Mouse (Mus musculus): Measurements from ENCODE around the gene Isca1.
"Not testable (repeated sequence)": the region's sequence is repeated elsewhere in the genome, so short reads cannot be mapped to it uniquely, and the experiment has no call there.

The Isca1 gene

DNA sequence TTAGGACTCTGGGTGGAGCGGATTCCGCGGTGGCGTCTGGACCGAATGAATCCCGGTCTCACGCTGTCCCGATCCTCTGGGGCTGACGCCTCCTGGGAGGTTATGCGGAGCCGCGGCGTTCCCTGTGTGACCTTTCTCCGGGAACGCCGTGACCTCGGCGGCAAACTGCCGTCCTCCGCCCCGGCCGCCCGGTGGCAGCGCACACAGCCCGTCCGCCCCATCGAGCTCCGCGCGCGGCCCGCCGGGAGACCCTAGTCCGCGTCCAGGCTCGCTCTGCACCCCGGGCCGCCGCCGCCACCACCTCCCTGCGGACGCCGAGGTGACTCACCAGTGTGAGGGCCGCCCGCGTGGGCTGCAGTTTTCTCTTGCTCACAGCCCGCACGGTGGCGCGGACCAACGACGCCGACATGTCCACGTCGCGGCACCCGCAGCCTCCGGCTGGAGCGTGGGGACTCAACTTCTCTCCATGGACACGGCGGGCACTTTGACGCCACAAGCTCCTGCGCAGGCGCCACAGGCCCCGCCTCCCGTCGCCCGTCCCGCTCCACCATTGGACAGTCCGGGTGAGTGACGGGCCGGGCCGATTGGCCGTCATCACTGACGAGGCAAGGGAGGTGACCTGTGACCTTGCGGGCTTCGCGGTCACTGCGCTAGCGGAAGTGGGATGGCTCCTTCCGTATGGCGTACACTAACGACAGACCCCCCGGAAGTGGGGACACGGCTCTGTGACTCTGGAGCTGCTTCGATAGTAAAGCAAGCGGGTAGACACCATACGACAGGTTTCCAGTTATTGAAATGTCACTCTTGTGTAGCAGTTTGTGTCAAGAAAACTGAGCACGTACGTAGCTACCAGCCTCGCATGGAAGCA, at the start of gene Isca1:
Gene Isca1 (minus strand): TSS at position 515 of the 868 bp plus-strand sequence.
- DNase-seq (ENCODE audit: low spot score): peak; percentile 99

DNA sequence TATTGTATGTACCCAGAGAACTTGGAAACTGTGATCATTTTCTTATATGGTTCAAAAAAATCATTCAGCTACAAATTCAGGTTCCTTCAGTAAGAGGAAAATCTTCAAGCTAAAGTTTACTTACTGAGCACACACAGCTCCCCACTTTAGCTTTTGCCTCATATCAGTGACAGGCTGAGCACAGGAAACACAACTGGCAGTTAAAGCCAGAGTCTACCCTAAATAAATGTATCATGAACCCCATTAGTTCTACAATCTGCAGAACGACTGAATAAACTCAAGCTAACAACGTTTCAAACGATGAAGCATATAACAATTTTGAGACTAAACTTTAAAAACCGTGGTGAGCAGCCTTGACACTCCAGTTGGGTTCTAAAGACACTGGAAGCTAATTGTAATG, 47.7 kb upstream of the Isca1 start:
- DNase-seq (ENCODE audit: low spot score): no peak

DNA sequence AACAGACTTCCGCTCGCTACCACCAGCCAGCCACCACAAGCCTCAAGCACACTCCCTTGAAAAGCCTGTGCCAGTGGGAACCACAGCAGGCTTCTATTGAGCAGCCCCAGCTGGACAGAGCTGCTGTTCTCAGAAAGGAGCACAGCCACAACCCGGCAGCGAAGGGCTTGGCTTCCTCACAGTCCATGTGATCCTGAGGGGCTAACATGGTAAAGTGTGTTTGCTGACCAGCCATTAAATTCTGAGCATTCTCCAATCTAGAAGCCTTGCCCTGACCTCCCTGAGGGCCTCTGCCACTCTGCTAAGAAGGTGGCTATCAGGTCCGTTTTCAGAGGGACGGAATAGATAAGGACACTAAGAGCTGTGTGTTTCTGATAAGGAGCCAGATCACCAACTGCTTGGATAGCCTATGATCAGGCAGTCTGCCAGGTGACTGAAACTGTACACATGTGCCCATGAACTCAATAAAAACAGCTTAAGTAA, 44.5 kb upstream of the Isca1 start:
- DNase-seq (ENCODE audit: low spot score): peak; percentile 6

DNA sequence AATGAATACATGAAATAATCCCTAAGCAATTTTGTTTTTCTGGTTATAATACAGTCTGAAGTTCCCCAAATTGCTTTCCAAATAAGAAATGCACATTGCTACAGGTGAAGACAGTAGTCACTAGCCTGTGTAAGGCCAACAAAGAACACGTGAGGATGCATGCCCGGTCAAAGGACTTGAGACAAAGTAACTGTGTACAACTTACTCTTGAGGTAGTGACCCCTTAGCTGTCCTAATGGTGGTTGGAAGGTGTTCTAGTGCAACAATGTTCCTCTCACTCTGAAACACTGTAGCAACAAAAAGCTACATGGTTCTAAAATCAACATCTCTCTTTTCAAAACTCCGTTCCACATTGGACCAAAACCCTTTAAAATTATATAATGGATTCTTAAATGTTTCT, 42.0 kb upstream of the Isca1 start:
- no peak for DNase-seq (ENCODE audit: low spot score)

DNA sequence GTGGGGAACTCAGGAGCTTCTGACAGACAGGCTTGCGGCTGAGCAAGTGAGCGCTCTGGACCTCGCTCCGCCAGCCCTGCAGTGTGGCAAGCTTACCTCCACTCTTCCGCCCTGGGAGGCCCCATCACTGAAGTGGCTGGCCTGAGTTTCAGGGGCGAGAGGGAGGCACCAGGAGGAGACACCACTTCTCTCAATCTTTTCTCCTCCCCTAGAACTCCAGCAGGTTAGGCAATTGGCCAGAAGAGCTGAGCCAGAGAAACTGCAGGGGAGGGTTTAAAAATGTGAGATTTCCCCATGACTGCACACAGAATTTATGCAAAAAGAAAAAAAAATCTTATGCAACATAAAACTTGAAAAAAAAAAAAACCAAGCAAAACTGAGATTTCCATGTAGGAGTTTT, 31.4 kb upstream of the Isca1 start:
- DNase-seq (ENCODE audit: low spot score): no peak

DNA sequence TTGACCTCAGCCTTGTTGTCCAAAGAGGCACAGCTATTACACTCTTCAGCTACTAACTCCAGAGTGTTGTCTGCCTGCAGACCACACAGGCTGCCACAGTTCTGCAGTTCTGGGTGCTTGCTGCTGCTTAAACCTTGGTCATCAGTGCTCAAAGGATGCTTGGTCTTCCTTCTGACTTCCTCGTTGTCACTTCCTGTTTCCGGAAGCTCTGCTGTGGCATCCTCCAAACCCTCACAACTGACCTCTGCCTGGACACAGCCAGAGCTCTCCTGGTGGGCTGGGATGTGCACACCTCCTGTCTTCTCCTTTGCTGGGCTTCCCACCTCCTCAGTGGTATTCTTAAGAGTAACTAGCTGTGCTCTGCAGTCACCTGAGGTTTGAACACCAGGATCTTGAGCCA, 30.5 kb upstream of the Isca1 start:
- no peak for DNase-seq (ENCODE audit: low spot score)

DNA sequence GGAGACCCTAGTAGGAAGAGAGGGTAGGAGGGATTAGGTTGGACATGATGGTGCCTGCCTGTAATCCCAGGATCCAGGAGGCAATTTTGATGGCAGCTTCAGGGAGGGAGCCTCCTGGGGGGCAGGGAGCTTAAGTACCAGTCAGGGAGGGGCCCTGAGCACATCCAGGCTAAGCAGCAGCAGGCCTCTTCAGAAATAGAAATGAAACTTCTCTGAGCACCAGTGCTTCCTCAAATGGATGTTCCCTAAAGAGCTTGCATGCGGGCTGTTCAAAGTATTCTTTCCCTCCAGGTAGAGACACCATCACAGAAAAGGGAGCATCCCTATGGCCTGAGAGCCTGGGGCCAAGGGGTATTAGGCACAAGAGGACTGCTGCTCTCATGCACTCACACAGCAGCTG, 28.7 kb upstream of the Isca1 start:
- no peak for DNase-seq (ENCODE audit: low spot score)

DNA sequence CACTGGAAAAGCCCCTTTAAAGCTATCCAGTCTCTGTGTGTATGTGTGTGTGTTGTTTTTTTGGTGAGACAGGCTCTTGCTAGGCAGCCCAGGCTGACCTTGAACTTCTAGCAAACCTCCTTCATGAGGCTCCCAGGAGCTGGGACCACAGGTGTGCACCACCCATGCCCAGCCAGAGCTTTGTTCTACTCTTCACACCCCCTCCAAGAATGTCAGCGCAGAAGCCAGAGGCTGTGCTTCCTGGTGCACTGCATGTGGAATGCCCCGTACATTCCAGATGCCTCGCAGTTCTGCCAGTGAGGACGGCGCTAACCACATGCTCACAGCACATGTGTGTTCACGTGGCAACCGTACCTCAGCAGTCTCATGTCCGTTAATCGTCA, 26.8 kb upstream of the Isca1 start:
- no peak for DNase-seq (ENCODE audit: low spot score)

DNA sequence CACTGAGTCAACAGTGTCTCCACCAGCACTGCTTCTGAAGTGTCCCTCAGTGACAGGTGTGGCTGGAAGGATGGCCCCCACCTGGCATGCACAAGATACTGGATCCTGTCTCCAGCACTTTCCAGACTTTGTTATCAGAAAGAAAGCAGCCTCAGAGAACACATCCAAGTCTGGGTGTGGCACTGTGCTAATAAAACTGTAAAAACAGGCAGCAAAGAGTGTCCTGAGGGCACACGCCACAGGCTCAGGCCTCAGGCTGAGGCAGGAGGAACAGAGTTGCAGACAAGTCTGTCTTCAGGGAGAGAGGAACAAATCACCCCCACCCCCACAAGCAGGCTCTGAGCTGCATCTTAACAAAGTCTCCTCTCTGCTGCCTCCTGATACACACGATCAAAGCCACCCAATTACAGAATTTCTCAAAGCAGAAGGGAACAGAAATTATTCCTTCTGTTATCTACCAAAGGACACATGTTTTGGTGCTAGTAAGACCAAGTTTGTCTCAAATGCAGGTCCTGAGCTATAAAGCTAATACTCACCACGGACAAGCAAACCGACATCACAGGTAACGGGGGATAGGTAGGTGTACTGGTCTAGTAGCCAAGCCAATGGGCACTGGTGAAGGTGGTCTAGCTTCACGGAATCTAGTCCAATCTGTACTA, 26.3 kb upstream of the Isca1 start:
- no peak for DNase-seq (ENCODE audit: low spot score)

DNA sequence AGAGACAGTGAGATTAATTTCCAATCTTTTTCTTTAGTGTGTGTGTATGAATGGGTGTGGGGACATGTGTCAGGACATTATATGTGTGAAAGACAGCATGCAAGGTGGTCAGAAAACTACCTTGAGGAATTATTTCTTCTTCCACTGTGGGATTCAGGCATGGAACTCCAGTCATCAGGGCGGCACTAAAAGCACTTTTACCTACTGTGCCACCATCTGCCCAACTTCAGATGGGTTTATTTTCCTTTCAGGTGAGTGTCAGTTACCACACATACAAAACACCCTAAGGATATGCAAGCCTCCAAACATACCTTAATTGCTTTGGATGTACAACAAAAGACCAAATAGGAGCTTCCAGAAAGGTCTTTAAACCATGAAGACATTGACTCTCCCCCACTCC, 25.2 kb upstream of the Isca1 start:
- no peak for DNase-seq (ENCODE audit: low spot score)

DNA sequence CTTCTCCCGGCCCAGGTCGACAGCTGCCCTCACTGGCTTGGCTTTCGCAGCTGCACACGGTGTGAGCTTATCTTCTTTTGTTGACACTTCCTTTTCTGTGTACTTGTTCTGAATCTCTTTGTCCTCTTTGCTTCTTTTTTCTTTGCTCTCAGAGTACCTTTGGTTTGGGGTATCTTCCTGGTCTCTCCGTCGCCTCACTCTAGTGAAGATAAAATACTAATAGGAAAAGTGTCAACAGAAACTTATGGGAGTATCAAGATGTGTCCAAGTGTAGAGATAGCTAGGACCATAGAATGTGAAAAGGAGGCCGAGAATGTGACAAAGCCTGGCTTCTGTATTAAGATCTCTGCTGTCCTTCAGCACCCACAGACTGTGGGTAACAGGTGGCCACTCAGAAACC, 12.5 kb upstream of the Isca1 start, which contains the start of gene Gm49354:
Gene Gm49354 (minus strand): TSS at position 101 of the 400 bp plus-strand sequence.
- no peak for DNase-seq (ENCODE audit: low spot score)

DNA sequence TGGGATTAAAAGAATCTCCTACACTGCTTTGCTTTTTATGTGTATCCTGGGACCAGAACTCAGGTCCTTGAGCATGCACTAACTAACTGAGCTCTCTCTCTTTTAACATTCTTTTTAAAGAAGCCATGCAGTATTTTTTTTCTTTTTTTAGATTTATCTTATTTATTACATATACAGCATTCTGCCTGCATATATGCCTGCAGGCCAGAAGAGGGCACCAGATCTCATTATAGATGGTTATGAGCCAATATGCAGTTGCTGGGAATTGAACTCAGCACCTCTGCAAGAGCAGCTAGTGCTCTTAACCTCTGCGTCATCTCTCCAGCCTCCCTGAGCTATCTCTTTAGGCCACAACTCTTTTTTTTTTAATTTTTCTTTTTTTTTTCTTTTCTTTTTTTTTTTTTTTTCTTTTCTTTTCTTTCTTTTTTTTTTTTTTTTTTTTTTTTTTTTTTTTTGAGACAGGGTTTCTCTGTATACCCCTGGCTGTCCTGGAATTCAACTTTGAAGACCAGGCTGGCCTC, 10.2 kb upstream of the Isca1 start:
- DNase-seq (ENCODE audit: low spot score): not testable (repeated sequence)

DNA sequence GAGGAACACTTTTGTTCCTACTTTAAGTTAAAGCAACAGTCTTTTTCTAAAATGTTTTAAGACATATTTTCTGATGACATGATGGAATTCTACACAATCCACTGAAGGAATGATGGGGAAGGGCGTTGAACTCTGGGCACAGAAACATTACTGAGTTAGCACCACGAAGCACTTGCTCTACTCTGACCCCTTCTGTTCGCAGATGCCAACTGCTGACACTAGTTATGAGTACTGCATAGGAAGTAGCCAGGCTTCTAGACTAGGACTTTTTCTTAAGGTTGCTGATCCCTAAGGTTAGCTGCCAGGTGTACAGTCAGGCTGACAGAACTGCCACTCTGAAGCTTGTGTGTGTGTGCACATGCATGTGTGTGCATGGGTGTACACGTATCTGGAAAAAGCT, 9.6 kb upstream of the Isca1 start:
- no peak for DNase-seq (ENCODE audit: low spot score)

DNA sequence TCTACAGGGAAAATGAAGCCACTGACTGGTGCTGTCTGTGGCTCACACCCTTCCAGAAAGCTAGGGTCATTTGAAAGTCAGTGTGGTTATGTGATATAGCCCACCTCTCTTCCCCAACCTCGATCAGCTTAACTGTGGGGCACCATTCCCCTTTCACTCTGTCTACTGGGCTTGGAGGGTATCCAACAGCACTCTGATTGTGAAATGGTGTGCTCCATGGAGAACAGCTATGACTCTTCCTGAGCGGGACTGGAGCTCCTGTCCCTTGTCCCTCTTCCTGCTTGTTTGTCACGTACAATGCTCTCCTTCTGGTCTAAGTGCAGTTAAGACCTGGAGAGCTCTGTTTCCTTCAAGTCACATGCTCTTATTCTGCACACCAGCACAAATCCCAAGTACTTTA, 5.6 kb upstream of the Isca1 start:
- DNase-seq (ENCODE audit: low spot score): no peak

DNA sequence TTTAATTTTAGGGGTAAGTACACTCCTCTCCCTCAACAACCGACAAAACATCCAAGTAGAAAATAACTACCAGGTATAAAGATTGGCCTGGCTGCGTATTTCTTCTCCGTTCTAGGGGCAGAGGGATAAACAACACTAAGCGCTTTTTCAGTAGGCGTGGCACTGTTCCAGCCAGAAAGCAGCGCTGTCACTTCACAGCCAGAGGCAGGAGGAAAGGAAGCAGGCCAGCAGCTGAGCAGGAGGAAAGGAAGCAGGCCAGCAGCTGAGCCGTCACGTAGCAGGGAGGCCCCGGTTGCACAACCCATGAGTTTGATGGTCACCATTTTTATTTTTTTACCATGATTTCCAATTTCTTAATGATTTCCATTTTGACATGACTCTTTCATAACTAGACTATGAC, 1.6 kb upstream of the Isca1 start:
- no peak for DNase-seq (ENCODE audit: low spot score)

DNA sequence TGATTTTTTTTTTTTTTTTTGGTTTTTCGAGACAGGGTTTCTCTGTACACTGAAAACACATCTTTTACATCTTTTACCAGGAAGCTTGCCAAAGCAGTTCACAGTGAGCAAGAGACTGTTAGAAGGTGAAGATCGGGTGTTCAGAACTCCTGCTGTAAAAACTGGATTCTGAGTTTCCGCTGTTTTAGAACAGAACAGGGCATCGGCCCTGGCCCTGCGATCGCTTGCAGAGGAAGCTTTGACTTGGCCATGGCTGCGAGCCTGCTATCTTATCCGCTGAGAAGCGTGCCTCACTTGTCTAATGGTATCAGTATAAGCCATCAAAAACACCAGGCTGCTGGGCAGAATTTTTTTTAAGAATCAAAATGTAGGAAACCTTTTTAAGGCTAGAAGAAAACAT, 1.2 kb upstream of the Isca1 start:
- no peak for DNase-seq (ENCODE audit: low spot score)

DNA sequence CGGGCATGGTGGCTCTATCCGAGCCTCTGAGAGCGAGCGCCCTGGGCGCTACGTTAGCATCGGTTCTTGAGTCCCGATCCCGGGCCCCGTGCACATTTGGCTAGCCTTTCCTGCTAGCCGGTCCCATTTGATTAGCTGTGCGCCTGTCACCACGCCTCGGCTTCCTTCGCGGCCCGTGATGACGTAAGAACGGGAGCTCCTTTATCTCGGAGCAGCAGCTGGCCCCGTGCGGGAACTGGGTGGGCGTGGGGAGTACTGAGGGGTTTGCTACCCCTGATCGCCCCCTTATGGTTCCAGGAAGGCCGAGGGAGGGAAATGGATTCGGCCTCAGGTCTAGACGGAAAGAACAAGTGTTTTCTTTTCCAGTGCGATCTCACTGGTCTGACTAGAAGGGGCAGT, 553 bp upstream of the Isca1 start:
- peak; percentile 93 for DNase-seq (ENCODE audit: low spot score)

DNA sequence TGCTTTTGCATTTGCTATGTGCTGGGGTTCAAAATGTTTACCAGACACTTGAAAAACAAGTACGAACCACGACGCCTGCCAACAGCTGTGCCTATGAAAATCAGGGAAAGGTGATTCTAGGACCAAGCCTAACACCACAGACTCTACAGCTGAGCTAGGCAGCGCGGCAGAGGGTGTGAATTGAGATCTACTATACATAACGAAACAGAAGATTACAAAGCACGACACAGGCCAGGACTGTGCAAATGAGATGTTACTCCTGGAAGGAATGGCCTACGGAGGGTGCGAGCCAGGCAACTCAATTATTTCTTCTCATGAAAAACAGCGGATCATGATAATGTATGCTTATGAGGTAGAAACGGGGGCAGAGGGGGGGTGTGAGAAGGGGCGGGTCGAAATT, 1.1 kb downstream of the Isca1 start:
- peak; percentile 7 for DNase-seq (ENCODE audit: low spot score)

DNA sequence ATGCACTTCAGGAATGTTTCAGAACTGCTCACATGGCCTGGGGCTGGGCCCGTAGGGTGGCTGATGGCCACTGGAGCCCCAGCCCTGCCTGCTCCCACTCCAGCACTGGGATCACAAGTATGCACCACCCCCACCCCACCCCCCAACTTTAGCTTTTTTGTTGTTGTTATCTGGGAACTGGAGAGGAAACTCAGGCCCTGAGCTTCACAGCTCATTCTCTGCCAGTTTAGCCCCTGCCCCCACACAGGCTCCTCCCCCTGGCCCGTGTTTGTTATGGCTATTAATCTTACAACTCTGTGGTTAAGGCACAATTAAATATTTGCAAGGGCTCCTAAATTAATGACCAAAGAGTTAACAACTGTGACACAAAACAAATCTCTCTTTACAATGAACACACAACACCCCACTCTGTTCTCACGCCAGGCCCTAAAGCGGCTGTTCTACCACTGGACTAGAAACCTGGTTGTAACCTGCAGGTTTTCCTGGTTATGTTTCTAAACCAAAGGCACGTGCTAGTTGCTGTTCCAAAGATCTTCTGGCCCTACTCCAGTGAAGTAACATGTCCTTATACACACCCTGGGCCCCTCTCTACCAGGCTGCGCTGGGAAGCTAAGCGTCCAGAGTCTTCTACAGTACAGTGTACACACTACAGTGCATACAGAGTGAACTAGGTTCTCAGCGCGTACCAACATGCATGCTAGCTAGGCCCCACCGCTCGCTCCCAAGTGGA, 2.7 kb downstream of the Isca1 start:
- peak; percentile 4 for DNase-seq (ENCODE audit: low spot score)

DNA sequence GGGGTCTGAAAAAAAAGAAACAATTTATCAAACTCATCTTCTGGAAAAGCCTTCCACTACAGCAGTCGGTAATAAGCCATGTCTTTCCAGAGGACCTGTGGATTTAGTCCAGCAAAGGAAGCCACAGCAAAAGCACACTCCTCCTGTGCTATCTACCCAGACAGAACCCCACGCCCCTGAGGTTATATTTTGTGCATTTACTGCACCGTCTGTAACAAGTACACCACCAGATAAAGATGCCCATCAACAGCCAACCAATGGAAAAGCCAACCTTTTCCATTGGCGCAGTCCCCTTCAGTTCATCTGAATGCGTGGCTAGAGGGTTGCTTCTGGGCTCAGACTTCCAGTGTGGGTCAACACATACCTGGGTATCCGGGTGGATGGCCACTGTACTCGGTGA, 6.8 kb downstream of the Isca1 start:
- no peak for DNase-seq (ENCODE audit: low spot score)

DNA sequence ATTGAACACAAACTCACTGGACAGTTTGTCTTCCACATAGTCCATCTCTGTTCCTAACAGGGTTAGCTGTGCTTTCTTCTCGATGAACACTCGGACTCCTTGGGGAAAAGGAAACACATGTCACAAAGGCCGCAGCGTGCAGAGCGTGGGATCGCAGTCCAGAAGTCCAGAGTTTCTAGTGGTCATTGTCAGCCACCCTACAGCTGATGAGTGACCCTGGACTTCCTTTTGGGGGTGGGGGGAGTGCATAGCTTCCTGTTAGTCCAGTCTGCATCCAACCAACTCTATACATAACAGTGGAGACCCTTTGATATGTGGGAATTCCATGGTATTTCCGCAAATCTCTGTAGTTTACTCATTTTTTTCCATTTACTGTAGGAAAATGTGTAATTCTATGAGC, 12.7 kb downstream of the Isca1 start:
- no peak for DNase-seq (ENCODE audit: low spot score)

DNA sequence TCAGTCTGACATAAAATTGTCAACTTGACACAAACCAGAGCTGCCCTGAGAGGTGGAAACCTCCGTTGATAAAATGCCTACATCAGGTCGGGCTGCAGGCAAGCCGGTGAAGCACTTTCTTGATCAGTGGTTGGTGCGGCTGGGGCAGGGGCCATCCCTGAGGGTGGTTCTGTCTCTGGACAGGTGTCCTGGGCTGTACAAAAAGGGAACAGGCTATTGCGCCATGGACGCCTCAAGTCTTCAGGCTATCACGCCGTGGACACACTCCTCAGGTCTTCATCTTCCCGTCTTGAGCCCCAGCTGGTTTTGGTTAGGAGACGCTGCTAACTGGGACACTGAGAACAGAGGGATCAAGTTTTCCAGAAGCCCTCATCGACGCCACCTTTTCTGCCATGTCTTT, 19.3 kb downstream of the Isca1 start:
- DNase-seq (ENCODE audit: low spot score): no peak

DNA sequence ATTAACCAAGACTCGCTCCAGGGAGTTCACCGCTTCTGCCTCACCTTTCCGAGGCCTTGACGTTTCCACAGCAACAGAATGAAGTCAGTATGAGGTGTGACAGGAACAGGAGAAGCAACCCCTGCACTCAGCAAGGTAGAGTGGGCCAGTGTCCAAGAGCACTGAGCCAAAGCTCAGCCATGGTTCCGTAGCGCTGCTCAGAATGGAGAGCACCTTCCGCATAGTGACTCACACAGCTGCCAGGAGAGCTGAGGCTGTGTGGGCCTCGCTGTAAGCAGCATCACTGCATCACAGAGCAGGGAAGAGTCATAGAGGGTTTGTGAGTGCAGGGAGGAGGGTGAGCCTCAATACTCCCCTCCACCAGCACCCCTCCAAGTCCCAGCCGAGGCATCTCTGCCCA, 22.9 kb downstream of the Isca1 start, which contains the start of gene 1700014D04Rik:
Gene 1700014D04Rik (minus strand): TSS at position 42 of the 400 bp plus-strand sequence.
- no peak for DNase-seq (ENCODE audit: low spot score)
